Mouse (Mus musculus): Measurements from ENCODE around the gene Mb.

- no peak for TF ChIP-seq ZNF384 (IDR thresholded peaks at IDR 0.05; ENCODE audit: low read depth, low read length)
- no peak for TF ChIP-seq MAFK (IDR thresholded peaks at IDR 0.05; ENCODE audit: insufficient read depth, low read depth, low read length)
- TF ChIP-seq ZC3H11A (IDR thresholded peaks at IDR 0.05; ENCODE audit: borderline replicate concordance, low read depth, low read length), result no peak
- no peak for TF ChIP-seq HCFC1 (IDR thresholded peaks at IDR 0.05; ENCODE audit: borderline replicate concordance, insufficient read depth, low read length)
Measured at GRCm38 (mm10) chr15:77068439-77068861, 18.0 kb upstream of the Mb start.

Data from ES-E14 (cell line).